Mouse (Mus musculus): ENCODE data around the gene Gm49661. TPM values are rescaled to one million over a fixed set of nuclear protein-coding genes. Genes with fewer than 3 reads are reported as not detected.
A peak's percentile ranks its signal among the peaks of the same experiment; 100 is the strongest.

Gm49661 gene
- polyA plus RNA-seq, 1 experiment from 2014 or later: not detected

GRCm38 (mm10) chr8:84986379-84986945 lies 17.2 kb upstream of the Gm49661 start:
- Histone ChIP-seq H3K9me3 (ENCODE audit: control insufficient read depth, low read length) (no peaks in the 10 kb centered on the region), H3K9ac (ENCODE audit: low read length) (no peak overlapping the region; the same call in 1 of the 2 replicates), H3K36me3 (ENCODE audit: control insufficient read depth, insufficient read depth, low read length) (no peaks in the 10 kb centered on the region), H3K4me2 (peak overlapping the region; percentile 95), H3K27ac (ENCODE audit: low read depth, low read length) (no peak overlapping the region), H3K27me3 (ENCODE audit: control insufficient read depth, insufficient read depth, low read length) (peaks cover 8% of the 10 kb centered on the region), H3K4me3 (ENCODE audit: low read depth, low read length) (peak overlapping the region; percentile 44; the same call in 1 of the 2 replicates), H3K4me1 (ENCODE audit: control insufficient read depth, insufficient read depth, low read length) (peaks cover 25% of the 10 kb centered on the region)
- 44% methylated on average over 8 of the region's 8 CpGs for WGBS
- ATAC-seq (ENCODE audit: low FRiP score): no peak
- DNase-seq (ENCODE audit: low spot score, missing footprints): no peak

- H3K4me1 ChIP-seq (ENCODE audit: control insufficient read depth, insufficient read depth, low read length): peaks cover 25% of the 10 kb centered on the region
- under 1% methylated on average over 53 of the region's 53 CpGs for WGBS
- ATAC-seq (ENCODE audit: low FRiP score) (peak; percentile 20), DNase-seq (ENCODE audit: low spot score, missing footprints) (peak; percentile 97)
- H3K9me3 ChIP-seq (ENCODE audit: control insufficient read depth, low read length): no peaks in the 10 kb centered on the region
- peak overlapping the region; percentile 44 for H3K4me3 ChIP-seq (ENCODE audit: low read depth, low read length)
- H3K27ac ChIP-seq (ENCODE audit: low read depth, low read length): no peak overlapping the region
- peaks cover 11% of the 10 kb centered on the region for H3K27me3 ChIP-seq (ENCODE audit: control insufficient read depth, insufficient read depth, low read length)
- peak overlapping the region; percentile 95 for H3K4me2 ChIP-seq
- peak overlapping the region; percentile 64 for H3K9ac ChIP-seq (ENCODE audit: low read length)
- H3K36me3 ChIP-seq (ENCODE audit: control insufficient read depth, insufficient read depth, low read length): no peaks in the 10 kb centered on the region
Measured at GRCm38 (mm10) chr8:84985684-84986378, 16.6 kb upstream of the Gm49661 start.

- WGBS: 0% methylated on average over 23 of the region's 23 CpGs
- no peaks in the 10 kb centered on the region for H3K9me3 ChIP-seq (ENCODE audit: control insufficient read depth, low read length)
- H3K4me3 ChIP-seq (ENCODE audit: low read depth, low read length): peak overlapping the region; percentile 44
- H3K27ac ChIP-seq (ENCODE audit: low read depth, low read length): no peak overlapping the region
- H3K9ac ChIP-seq (ENCODE audit: low read length): peak overlapping the region; percentile 64
- peaks cover 22% of the 10 kb centered on the region for H3K4me1 ChIP-seq (ENCODE audit: control insufficient read depth, insufficient read depth, low read length)
- no peaks in the 10 kb centered on the region for H3K36me3 ChIP-seq (ENCODE audit: control insufficient read depth, insufficient read depth, low read length)
- DNase-seq (ENCODE audit: low spot score, missing footprints) (peak; percentile 84), ATAC-seq (ENCODE audit: low FRiP score) (no peak)
- peaks cover 13% of the 10 kb centered on the region for H3K27me3 ChIP-seq (ENCODE audit: control insufficient read depth, insufficient read depth, low read length)
- H3K4me2 ChIP-seq: peak overlapping the region; percentile 95
Measured at GRCm38 (mm10) chr8:84985049-84985683, 15.9 kb upstream of the Gm49661 start.

- DNase-seq (ENCODE audit: low spot score, missing footprints) (peak; percentile 64), ATAC-seq (ENCODE audit: low FRiP score) (no peak)
- no peaks in the 10 kb centered on the region for H3K36me3 ChIP-seq (ENCODE audit: control insufficient read depth, insufficient read depth, low read length)
- H3K4me2 ChIP-seq: peak overlapping the region; percentile 95
- H3K27me3 ChIP-seq (ENCODE audit: control insufficient read depth, insufficient read depth, low read length): peaks cover 17% of the 10 kb centered on the region
- no peaks in the 10 kb centered on the region for H3K9me3 ChIP-seq (ENCODE audit: control insufficient read depth, low read length)
- no peak overlapping the region for H3K27ac ChIP-seq (ENCODE audit: low read depth, low read length)
- peaks cover 26% of the 10 kb centered on the region for H3K4me1 ChIP-seq (ENCODE audit: control insufficient read depth, insufficient read depth, low read length)
- WGBS: 15% methylated on average over 16 of the region's 16 CpGs
- peak overlapping the region; percentile 64; the same call in 1 of the 2 replicates for H3K9ac ChIP-seq (ENCODE audit: low read length)
- H3K4me3 ChIP-seq (ENCODE audit: low read depth, low read length): no peak overlapping the region
Measured at GRCm38 (mm10) chr8:84984294-84985048, 15.2 kb upstream of the Gm49661 start.

- no peak overlapping the region for H3K4me3 ChIP-seq (ENCODE audit: low read depth, low read length)
- no peaks in the 10 kb centered on the region for H3K9me3 ChIP-seq (ENCODE audit: control insufficient read depth, low read length)
- ATAC-seq (ENCODE audit: low FRiP score) (no peak), DNase-seq (ENCODE audit: low spot score, missing footprints) (peak; percentile 61)
- H3K9ac ChIP-seq (ENCODE audit: low read length): no peak overlapping the region
- H3K4me1 ChIP-seq (ENCODE audit: control insufficient read depth, insufficient read depth, low read length): peaks cover 41% of the 10 kb centered on the region
- peaks cover 36% of the 10 kb centered on the region for H3K27me3 ChIP-seq (ENCODE audit: control insufficient read depth, insufficient read depth, low read length)
- H3K36me3 ChIP-seq (ENCODE audit: control insufficient read depth, insufficient read depth, low read length): no peaks in the 10 kb centered on the region
- H3K27ac ChIP-seq (ENCODE audit: low read depth, low read length): no peak overlapping the region
- no peak overlapping the region for H3K4me2 ChIP-seq
- WGBS: 63% methylated on average over 3 of the region's 3 CpGs
Measured at GRCm38 (mm10) chr8:84982499-84983011, 13.3 kb upstream of the Gm49661 start.

GRCm38 (mm10) chr8:84981644-84982498 lies 12.6 kb upstream of the Gm49661 start:
- no peak for ATAC-seq (ENCODE audit: low FRiP score)
- Histone ChIP-seq H3K9ac (ENCODE audit: low read length) (no peak overlapping the region), H3K9me3 (ENCODE audit: control insufficient read depth, low read length) (no peaks in the 10 kb centered on the region), H3K4me2 (no peak overlapping the region), H3K4me3 (ENCODE audit: low read depth, low read length) (no peak overlapping the region), H3K4me1 (ENCODE audit: control insufficient read depth, insufficient read depth, low read length) (peaks cover 48% of the 10 kb centered on the region), H3K27ac (ENCODE audit: low read depth, low read length) (no peak overlapping the region), H3K36me3 (ENCODE audit: control insufficient read depth, insufficient read depth, low read length) (no peaks in the 10 kb centered on the region), H3K27me3 (ENCODE audit: control insufficient read depth, insufficient read depth, low read length) (peaks cover 43% of the 10 kb centered on the region)
- WGBS: 84% methylated on average over 15 of the region's 15 CpGs
- peak; percentile 81 for DNase-seq (ENCODE audit: low spot score, missing footprints)

- no peak for ATAC-seq (ENCODE audit: low FRiP score)
- no peak overlapping the region for H3K9ac ChIP-seq (ENCODE audit: low read length)
Measured at GRCm38 (mm10) chr8:84980622-84981358, 11.6 kb upstream of the Gm49661 start.

More at GRCm38 (mm10) chr8:84980622-84981358, 11.6 kb upstream of the Gm49661 start:
- H3K9me3 ChIP-seq (ENCODE audit: control insufficient read depth, low read length): no peaks in the 10 kb centered on the region
- peaks cover 54% of the 10 kb centered on the region for H3K4me1 ChIP-seq (ENCODE audit: control insufficient read depth, insufficient read depth, low read length)
- no peak overlapping the region for H3K4me3 ChIP-seq (ENCODE audit: low read depth, low read length)
- H3K27ac ChIP-seq (ENCODE audit: low read depth, low read length): no peak overlapping the region
- no peaks in the 10 kb centered on the region for H3K36me3 ChIP-seq (ENCODE audit: control insufficient read depth, insufficient read depth, low read length)
- H3K4me2 ChIP-seq: no peak overlapping the region
- 39% methylated on average over 11 of the region's 11 CpGs for WGBS
- H3K27me3 ChIP-seq (ENCODE audit: control insufficient read depth, insufficient read depth, low read length): peaks cover 38% of the 10 kb centered on the region
- peak; percentile 92 for DNase-seq (ENCODE audit: low spot score, missing footprints)
